Mouse (Mus musculus) G1E (cell line): ENCODE measurements at regions not wholly inside any gene's neighbourhood (a gene's known extent, or its start where the extent isn't known, plus 50 kb on each side); places are given as distances from the start of the nearest gene placed in this dataset.
A peak's percentile ranks its signal among the peaks of the same experiment; 100 is the strongest.
"Not testable (repeated sequence)": the region's sequence is repeated elsewhere in the genome, so short reads cannot be mapped to it uniquely, and the experiment has no call there.

Experiments used
- ATAC-seq: 2 replicates; pipeline ENCODE4 v1.8.0; 2016; ENCODE audit warnings: mild to moderate bottlenecking; ENCODE audit not compliant: insufficient number of reproducible peaks, poor library complexity, low FRiP score, severe bottlenecking; ENCODE audit errors: extremely low read depth
- DNase-seq: peaks from one replicate; pipeline ENCODE4 v3.0.0; 2012; ENCODE audit warnings: low spot score
- H3K27me3 ChIP-seq: 2 replicates; pipeline ENCODE4 v1.6.1; 2012; ENCODE audit warnings: mild to moderate bottlenecking, low read length, inconsistent platforms; ENCODE audit not compliant: insufficient read depth
- H3K36me3 ChIP-seq: replicated peaks from 2 replicates; pipeline ENCODE3; 2012; ENCODE audit warnings: mild to moderate bottlenecking, inconsistent platforms
- H3K4me1 ChIP-seq: 2 replicates; pipeline ENCODE4 v1.6.1; 2012; ENCODE audit warnings: low read depth, low read length, inconsistent platforms, mixed read lengths; ENCODE audit not compliant: insufficient read depth
- H3K4me3 ChIP-seq: 2 replicates; pipeline ENCODE4 v1.5.1; 2012; ENCODE audit warnings: low read depth, mild to moderate bottlenecking, inconsistent platforms, low read length, moderate library complexity, mixed read lengths
- H3K9me3 ChIP-seq: replicated peaks from 2 replicates; pipeline ENCODE4 v1.6.1; 2012; ENCODE audit warnings: inconsistent platforms
- CTCF ChIP-seq: IDR thresholded peaks from 2 replicates; pipeline ENCODE4 v1.5.1; 2012; ENCODE audit warnings: low read depth, low read length, inconsistent platforms, mixed read lengths
- GATA1 ChIP-seq: IDR thresholded peaks from 2 replicates; pipeline ENCODE4 v1.6.1; 2012; ENCODE audit warnings: borderline replicate concordance, low read length, inconsistent platforms, mixed read lengths
- GATA2 ChIP-seq: IDR thresholded peaks from 2 replicates; pipeline ENCODE4 v1.6.1; 2012; ENCODE audit warnings: low read depth, low read length, inconsistent platforms, borderline replicate concordance
- POLR2AphosphoS5 ChIP-seq: IDR thresholded peaks from 2 replicates; pipeline ENCODE4 v1.6.1; 2012; ENCODE audit warnings: low read depth, low read length, inconsistent platforms; ENCODE audit not compliant: insufficient replicate concordance
- TAL1 ChIP-seq: conservative IDR thresholded peaks from 2 replicates; pipeline ENCODE4 v1.6.1; 2012; ENCODE audit warnings: low read depth, low read length, inconsistent platforms, mixed read lengths

GRCm38 (mm10) chr7:64101679-64102078 lies 52.0 kb upstream of the Trpm1 start:
- ATAC-seq (no peak), DNase-seq (no peak)
- Histone ChIP-seq H3K4me3 (no peak overlapping the region), H3K4me1 (no peaks in the 10 kb centered on the region), H3K36me3 (no peaks in the 10 kb centered on the region), H3K27me3 (no peaks in the 10 kb centered on the region), H3K9me3 (no peaks in the 10 kb centered on the region)
- TF ChIP-seq POLR2AphosphoS5 (no peak), GATA1 (no peak), CTCF (no peak), GATA2 (no peak), TAL1 (no peak)

- no peak overlapping the region for H3K4me3 ChIP-seq
- no peaks in the 10 kb centered on the region for H3K36me3 ChIP-seq
- H3K9me3 ChIP-seq: no peaks in the 10 kb centered on the region
- no peaks in the 10 kb centered on the region for H3K4me1 ChIP-seq
- ATAC-seq: no peak
- H3K27me3 ChIP-seq: no peaks in the 10 kb centered on the region
- no peak for TF ChIP-seq TAL1
- DNase-seq: no peak
These were observed 54.0 kb upstream of the Trpm1 start for GRCm38 (mm10) chr7:64099606-64100005.

DNA sequence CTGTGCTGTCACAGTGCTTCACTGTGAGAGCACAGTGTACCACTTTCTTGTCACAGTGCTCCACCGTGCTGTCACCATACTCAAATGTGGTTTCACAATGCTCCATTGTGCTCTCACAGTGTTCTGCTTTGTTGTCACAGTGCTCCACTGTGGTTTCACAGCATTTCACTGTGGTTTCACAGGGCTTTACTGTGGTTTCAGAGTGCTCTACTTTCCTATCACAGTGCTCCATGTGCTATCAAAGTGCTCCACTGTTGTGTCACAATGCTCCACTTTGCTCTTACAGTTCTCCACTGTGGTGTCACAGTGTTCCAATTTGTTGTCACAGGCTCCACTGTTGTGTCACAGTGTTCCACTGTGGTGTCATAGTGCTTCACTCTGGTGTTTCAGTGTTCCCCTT lies 63.6 kb upstream of the Trpm1 start:
- Histone ChIP-seq H3K36me3 (no peaks in the 10 kb centered on the region), H3K4me3 (no peak overlapping the region), H3K27me3 (0 out of 2 replicates have a peak, but pooled peaks cover 3% of the 10 kb centered on the region), H3K4me1 (no peaks in the 10 kb centered on the region; the same call in 1 of the 2 replicates), H3K9me3 (peaks cover 20% of the 10 kb centered on the region)
- TF ChIP-seq CTCF (no peak), POLR2AphosphoS5 (no peak), TAL1 (no peak), GATA1 (no peak), GATA2 (no peak)
- ATAC-seq: no peak
- DNase-seq: no peak

DNA sequence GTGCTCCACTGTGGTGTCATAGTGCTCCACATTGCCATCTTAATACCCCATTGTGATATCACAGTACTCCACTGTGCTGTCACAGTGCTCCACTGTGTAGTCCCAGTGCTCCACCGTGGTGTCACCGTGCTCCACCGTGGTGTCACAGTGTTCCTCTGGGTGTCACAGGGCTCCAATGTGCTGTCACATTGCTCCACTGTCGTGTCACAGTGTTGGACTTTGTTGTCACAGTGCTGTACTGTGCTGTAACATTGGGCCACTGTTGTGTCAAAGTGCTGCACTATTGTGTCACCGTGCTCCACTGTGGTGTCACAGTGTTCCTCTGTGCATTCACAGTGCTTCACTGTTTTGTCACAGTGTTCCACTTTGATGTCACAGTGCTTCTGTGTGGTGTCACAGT lies 64.6 kb upstream of the Trpm1 start:
- Histone ChIP-seq H3K9me3 (peaks cover 25% of the 10 kb centered on the region), H3K36me3 (no peaks in the 10 kb centered on the region), H3K27me3 (0 out of 2 replicates have a peak, but pooled peaks cover 3% of the 10 kb centered on the region), H3K4me1 (no peaks in the 10 kb centered on the region; the same call in 1 of the 2 replicates), H3K4me3 (no peak overlapping the region)
- TF ChIP-seq GATA1: no peak
- no peak for TF ChIP-seq CTCF
- no peak for TF ChIP-seq TAL1
- TF ChIP-seq POLR2AphosphoS5: peak; percentile 24; the same call in 1 of the 2 replicates
- DNase-seq: no peak
- ATAC-seq: no peak

- ATAC-seq, H3K36me3 ChIP-seq, H3K4me3 ChIP-seq, DNase-seq, H3K4me1 ChIP-seq: not testable (repeated sequence)
- H3K9me3 ChIP-seq: peaks cover 32% of the 10 kb centered on the region
- peaks cover 11% of the 10 kb centered on the region for H3K27me3 ChIP-seq
These were observed 69.7 kb upstream of the Trpm1 start for GRCm38 (mm10) chr7:64083978-64084377.

DNA sequence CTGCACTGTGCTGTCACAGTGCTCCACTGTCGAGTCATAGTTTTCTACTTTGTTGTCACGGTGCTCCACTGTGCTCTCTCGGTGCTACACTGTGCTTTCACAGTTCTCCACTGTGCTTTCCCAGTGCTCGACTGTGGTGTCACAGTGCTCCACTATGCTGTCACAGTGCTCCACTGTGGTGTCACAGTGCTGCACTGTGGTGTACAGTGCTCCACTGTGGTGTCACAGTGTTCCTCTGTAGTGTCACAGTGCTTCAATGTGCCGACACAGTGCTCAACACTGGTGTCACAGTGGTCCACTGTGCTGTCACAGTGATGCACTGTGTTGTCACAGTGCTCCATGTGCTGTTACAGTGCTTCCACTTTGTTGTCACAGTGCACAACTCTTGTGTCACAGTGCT lies 71.0 kb upstream of the Trpm1 start:
- ATAC-seq: no peak
- peak overlapping the region; percentile 0; the same call in 1 of the 2 replicates for H3K4me3 ChIP-seq
- TF ChIP-seq POLR2AphosphoS5 (peak; percentile 22; the same call in 1 of the 2 replicates), GATA1 (no peak)
- no peaks in the 10 kb centered on the region for H3K4me1 ChIP-seq
- peaks cover 24% of the 10 kb centered on the region for H3K9me3 ChIP-seq
- DNase-seq: no peak
- peaks cover 14% of the 10 kb centered on the region for H3K27me3 ChIP-seq
- no peaks in the 10 kb centered on the region for H3K36me3 ChIP-seq

DNA sequence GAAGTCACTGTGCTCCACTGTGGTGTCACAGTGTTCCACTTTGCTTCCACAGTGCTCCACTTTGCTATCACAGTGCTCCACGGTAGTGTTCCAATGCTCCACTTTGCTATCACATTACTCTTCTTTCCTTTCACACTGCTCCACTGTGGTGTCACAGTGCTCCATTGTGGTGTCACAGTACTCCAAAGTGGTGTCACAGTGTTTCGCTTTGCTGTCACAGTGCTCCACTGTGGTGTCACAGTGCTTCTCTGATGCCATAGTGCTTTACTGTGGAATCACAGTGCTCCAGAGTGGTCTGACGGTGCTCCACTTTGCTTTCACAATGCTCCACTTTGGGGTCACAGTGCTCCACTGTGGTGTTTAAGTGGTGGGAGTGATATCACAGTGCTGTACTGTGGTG lies 71.4 kb upstream of the Trpm1 start:
- H3K9me3 ChIP-seq: peaks cover 24% of the 10 kb centered on the region

More for the DNA sequence above, 71.4 kb upstream of the Trpm1 start:
- Histone ChIP-seq H3K27me3 (peaks cover 14% of the 10 kb centered on the region), H3K4me3 (no peak overlapping the region), H3K4me1 (no peaks in the 10 kb centered on the region), H3K36me3 (no peaks in the 10 kb centered on the region)
- TF ChIP-seq TAL1: no peak
- no peak for TF ChIP-seq GATA1
- no peak for TF ChIP-seq GATA2
- TF ChIP-seq POLR2AphosphoS5: no peak
- TF ChIP-seq CTCF: no peak
- ATAC-seq: no peak
- no peak for DNase-seq
